Mouse (Mus musculus) CH12.LX (cell line): ENCODE results near the gene Klhdc4. TPM values are rescaled to one million over a fixed set of nuclear protein-coding genes. Genes with fewer than 3 reads are reported as not detected.
A peak's percentile ranks its signal among the peaks of the same experiment; 100 is the strongest.

Experiments used
- DNase-seq: peaks from one replicate; pipeline ENCODE4 v3.0.0-alpha.2; 2013; ENCODE audit errors: extremely low read depth
- H3K27ac ChIP-seq: 2 replicates; pipeline ENCODE4 v1.5.1; 2012; ENCODE audit warnings: low read depth, mild to moderate bottlenecking, control low read depth, moderate library complexity; ENCODE audit not compliant: insufficient read depth
- H3K27me3 ChIP-seq: replicated peaks from 2 replicates; pipeline ENCODE3; 2012; ENCODE audit warnings: inconsistent platforms
- H3K36me3 ChIP-seq, 2 experiments: replicated peaks in 1 of 2; 2 replicates each; pipeline versions ENCODE3 to v1.6.1; 2012; ENCODE audit warnings: inconsistent platforms in 1 of 2, low read length in 1 of 2, mild to moderate bottlenecking in 1 of 2, mixed read lengths in 1 of 2, moderate library complexity in 1 of 2; ENCODE audit not compliant: control insufficient read depth in 1 of 2, insufficient read depth in 1 of 2
- H3K4me1 ChIP-seq, 2 experiments: 2 replicates each; pipeline ENCODE4 v1.6.1; 2012; ENCODE audit warnings: inconsistent platforms in 1 of 2, moderate library complexity in 1 of 2; ENCODE audit not compliant: insufficient read depth in 2 of 2, control insufficient read depth in 1 of 2
- H3K4me2 ChIP-seq: 2 replicates; pipeline ENCODE4 v1.6.1; 2012; ENCODE audit warnings: low read depth, mild to moderate bottlenecking, control low read depth; ENCODE audit not compliant: poor library complexity, insufficient read depth, severe bottlenecking
- H3K4me3 ChIP-seq, 3 experiments: fragments of 150-350 bp in 1 of 3; sonication (generic) in 1 of 3; replicated peaks in 1 of 3; 2 replicates each; pipeline versions ENCODE3 to v1.5.1; 2011 to 2012; ENCODE audit warnings: low read depth in 2 of 3, low read length in 2 of 3, mild to moderate bottlenecking in 2 of 3, moderate library complexity in 2 of 3, control low read depth in 1 of 3, improper control_type of control experiment in 1 of 3, inconsistent platforms in 1 of 3, mixed read lengths in 1 of 3; ENCODE audit not compliant: poor library complexity in 1 of 3
- H3K79me2 ChIP-seq: replicated peaks from 2 replicates; pipeline ENCODE4 v1.6.1; 2012; ENCODE audit warnings: mild to moderate bottlenecking, moderate library complexity; ENCODE audit not compliant: control insufficient read depth, poor library complexity, insufficient read depth, severe bottlenecking; ENCODE audit errors: extremely low read depth
- H3K9ac ChIP-seq: 2 replicates; pipeline ENCODE4 v1.6.1; 2012; ENCODE audit warnings: low read depth, mild to moderate bottlenecking, control low read depth, moderate library complexity; ENCODE audit not compliant: insufficient read depth
- H3K9me3 ChIP-seq: replicated peaks from 2 replicates; pipeline ENCODE3; 2012; ENCODE audit warnings: low read length, inconsistent platforms, mixed read lengths
- CHD1 ChIP-seq: IDR thresholded peaks from 2 replicates; pipeline ENCODE4 v1.6.1; 2012; ENCODE audit warnings: low read depth, low read length, improper control_type of control experiment, inconsistent platforms
- CHD2 ChIP-seq: IDR thresholded peaks from 2 replicates; pipeline ENCODE4 v1.6.1; 2011; ENCODE audit warnings: low read length, improper control_type of control experiment
- CTCF ChIP-seq, 2 experiments: IDR thresholded peaks in 1 of 2; conservative IDR thresholded peaks in 1 of 2; 2 replicates each; pipeline ENCODE4 v1.5.1; 2011 to 2012; ENCODE audit warnings: low read depth in 2 of 2, low read length in 2 of 2, improper control_type of control experiment in 1 of 2, inconsistent platforms in 1 of 2, mild to moderate bottlenecking in 1 of 2, moderate library complexity in 1 of 2
- E2F4 ChIP-seq: IDR thresholded peaks from 2 replicates; pipeline ENCODE4 v1.6.1; 2011; ENCODE audit warnings: low read depth, low read length, improper control_type of control experiment; ENCODE audit not compliant: insufficient replicate concordance
- EP300 ChIP-seq: IDR thresholded peaks from 2 replicates; pipeline ENCODE4 v1.6.1; 2011; ENCODE audit warnings: low read length, improper control_type of control experiment
- HCFC1 ChIP-seq: IDR thresholded peaks from 2 replicates; pipeline ENCODE4 v1.6.1; 2012; ENCODE audit warnings: low read depth, mild to moderate bottlenecking, inconsistent platforms, low read length, improper control_type of control experiment
- IRF4 ChIP-seq: IDR thresholded peaks from 2 replicates; pipeline ENCODE4 v1.6.1; 2014; ENCODE audit warnings: low read depth, mild to moderate bottlenecking, inconsistent platforms, low read length, improper control_type of control experiment
- KAT2A ChIP-seq: IDR thresholded peaks from 2 replicates; pipeline ENCODE4 v1.6.1; 2012; ENCODE audit warnings: low read length, improper control_type of control experiment, inconsistent platforms; ENCODE audit not compliant: insufficient replicate concordance
- MAFK ChIP-seq: IDR thresholded peaks from 2 replicates; pipeline ENCODE4 v1.6.1; 2011; ENCODE audit warnings: low read length, improper control_type of control experiment; ENCODE audit not compliant: insufficient replicate concordance
- MAX ChIP-seq: IDR thresholded peaks from 2 replicates; pipeline ENCODE4 v1.6.1; 2011; ENCODE audit warnings: low read length, improper control_type of control experiment
- MAZ ChIP-seq: IDR thresholded peaks from 2 replicates; pipeline ENCODE4 v1.6.1; 2012; ENCODE audit warnings: low read depth, mild to moderate bottlenecking, inconsistent platforms, low read length, improper control_type of control experiment, moderate library complexity
- MXI1 ChIP-seq: IDR thresholded peaks from 2 replicates; pipeline ENCODE4 v1.6.1; 2011; ENCODE audit warnings: mild to moderate bottlenecking, low read depth, low read length, improper control_type of control experiment
- NELFE ChIP-seq: IDR thresholded peaks from 2 replicates; pipeline ENCODE4 v1.6.1; 2011; ENCODE audit warnings: low read depth, low read length, improper control_type of control experiment
- NRF1 ChIP-seq: IDR thresholded peaks from 2 replicates; pipeline ENCODE4 v1.6.1; 2014; ENCODE audit warnings: low read depth, mild to moderate bottlenecking, inconsistent platforms, low read length, improper control_type of control experiment, moderate library complexity
- POLR2A ChIP-seq: IDR thresholded peaks from 2 replicates; pipeline ENCODE4 v1.6.1; 2011; ENCODE audit warnings: low read depth, mild to moderate bottlenecking, improper control_type of control experiment, low read length
- POLR2AphosphoS2 ChIP-seq: IDR thresholded peaks from 2 replicates; pipeline ENCODE4 v1.6.1; 2011; ENCODE audit warnings: low read depth, low read length, improper control_type of control experiment
- RAD21 ChIP-seq: IDR thresholded peaks from 2 replicates; pipeline ENCODE4 v1.6.1; 2011; ENCODE audit warnings: low read depth, mild to moderate bottlenecking, low read length, improper control_type of control experiment, moderate library complexity
- RCOR1 ChIP-seq: conservative IDR thresholded peaks from 2 replicates; pipeline ENCODE4 v1.6.1; 2012; ENCODE audit warnings: low read depth, mild to moderate bottlenecking, inconsistent platforms, low read length, improper control_type of control experiment
- SIN3A ChIP-seq: IDR thresholded peaks from 2 replicates; pipeline ENCODE4 v1.6.1; 2012; ENCODE audit warnings: low read length, improper control_type of control experiment, inconsistent platforms
- SMC3 ChIP-seq: IDR thresholded peaks from 2 replicates; pipeline ENCODE4 v1.6.1; 2011; ENCODE audit warnings: low read depth, low read length, improper control_type of control experiment
- USF1 ChIP-seq: IDR thresholded peaks from 2 replicates; pipeline ENCODE4 v1.6.1; 2014; ENCODE audit warnings: low read depth, mild to moderate bottlenecking, inconsistent platforms, low read length, improper control_type of control experiment
- USF2 ChIP-seq: conservative IDR thresholded peaks from 2 replicates; pipeline ENCODE4 v1.6.1; 2011; ENCODE audit warnings: low read depth, low read length, improper control_type of control experiment
- ZC3H11A ChIP-seq: IDR thresholded peaks from 2 replicates; pipeline ENCODE4 v1.6.1; 2012; ENCODE audit warnings: low read depth, mild to moderate bottlenecking, inconsistent platforms, low read length, improper control_type of control experiment
- ZNF384 ChIP-seq: IDR thresholded peaks from 2 replicates; pipeline ENCODE4 v1.6.1; 2012; ENCODE audit warnings: low read depth, low read length, improper control_type of control experiment, inconsistent platforms
- dilution Hi-C: fragments of 300-500 bp; cut with MboI; formaldehyde crosslinking; loops from 2 replicates; pipeline ENCODE4 v1.14.3; 2020; ENCODE audit warnings: low sequenced_read_pairs; ENCODE audit not compliant: extremely low pct_unique_long_range_greater_than_20kb, extremely low pct_ligation_motif_present
- in situ Hi-C: fragments of 300-500 bp; cut with MboI; formaldehyde crosslinking; loops from 3 replicates; pipeline ENCODE4 v1.14.3; 2019; ENCODE audit warnings: low sequenced_read_pairs, low pct_ligation_motif_present, low pct_unique_long_range_greater_than_20kb, mixed read lengths
- polyA plus RNA-seq: library from polyadenylated mRNA; unstranded; fragments of >175 nt; gene quantifications from 2 replicates; pipeline ENCODE4 v1.2.1, GENCODE M21; 2012; ENCODE audit warnings: low read depth; ENCODE audit not compliant: insufficient read length
- total RNA-seq, 2 experiments: library from RNA; depleted of rRNA; stranded (reverse); fragments of 300-350 nt in 1 of 2; fragments of >200 nt in 1 of 2; gene quantifications; 2 replicates each; pipeline ENCODE4 v1.2.3; 2012 to 2014

Gene Klhdc4
- total and polyA plus RNA-seq, 3 experiments = 35.5 to 54.3 (median 51.5) TPM

DNA sequence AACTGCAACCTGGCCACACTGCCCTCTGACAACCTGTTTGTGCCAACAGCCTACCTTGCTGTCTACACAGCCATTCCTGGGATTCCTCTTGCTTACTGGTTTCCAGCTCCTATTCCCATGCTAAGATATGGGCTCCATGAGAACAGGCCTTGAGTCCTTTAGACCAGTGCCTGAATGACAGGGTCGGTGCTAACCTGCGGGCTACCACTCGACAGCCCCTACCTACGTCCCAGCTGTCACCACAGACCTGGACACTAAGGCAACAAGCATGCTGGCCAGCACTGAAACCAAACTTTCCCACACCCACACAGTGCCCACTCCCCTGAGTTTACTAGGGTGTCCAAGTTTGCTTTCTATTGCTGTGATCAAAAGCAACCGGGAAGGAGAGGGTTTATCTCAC is 1.6 kb downstream of the Klhdc4 start:
- H3K79me2 ChIP-seq = peaks cover 21% of the 10 kb centered on the region
- no peaks in the 10 kb centered on the region for H3K9me3 ChIP-seq
- in situ Hi-C loops = no loop called here
- no peaks in the 10 kb centered on the region for H3K27me3 ChIP-seq
- dilution Hi-C loops = no loop called here
- TF ChIP-seq ZC3H11A = no peak
- no peak for TF ChIP-seq CTCF (conservative IDR thresholded peaks at IDR 0.05 in 1 of 2, IDR thresholded peaks at IDR 0.05 in 1 of 2; ENCODE audit: low read depth in 2 of 2, low read length in 2 of 2)
- TF ChIP-seq MAZ = no peak
- TF ChIP-seq MAX = no peak
- no peak overlapping the region for H3K9ac ChIP-seq
- peaks cover 7 to 24% of the 10 kb centered on the region in 2 experiments; a peak in 3 of 4 replicates for H3K4me1 ChIP-seq
- H3K4me2 ChIP-seq = 0 out of 2 replicates have a peak overlapping the region, but pooled peaks have one; percentile 76
- H3K4me3 ChIP-seq = no peak overlapping the region
- peaks cover 0 to 6% of the 10 kb centered on the region in 2 experiments for H3K36me3 ChIP-seq
- DNase-seq = no peak
- H3K27ac ChIP-seq = no peak overlapping the region

DNA sequence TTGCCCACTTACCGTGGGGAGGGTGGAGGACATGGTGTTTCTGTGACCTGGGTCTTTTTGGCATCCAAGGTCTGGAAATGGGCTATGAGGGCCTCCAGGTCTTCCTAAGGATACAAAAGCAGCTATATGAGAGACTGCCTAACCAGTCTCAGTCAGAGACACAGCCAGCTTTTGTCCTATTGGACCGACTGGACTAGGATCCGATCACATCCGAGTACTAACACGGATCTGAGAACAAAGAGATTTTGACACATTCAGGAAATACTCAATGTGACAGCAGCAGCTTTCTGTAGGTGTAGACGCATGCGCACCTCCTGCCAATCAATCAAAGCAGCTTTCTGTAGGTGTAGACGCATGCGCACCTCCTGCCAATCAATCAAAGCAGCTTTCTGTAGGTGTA is 7.6 kb downstream of the Klhdc4 start:
- dilution Hi-C loops (no loop called here), in situ Hi-C loops (no loop called here)
- Histone ChIP-seq H3K27me3 (no peaks in the 10 kb centered on the region), H3K9me3 (no peaks in the 10 kb centered on the region), H3K9ac (no peak overlapping the region), H3K79me2 (peaks cover 19% of the 10 kb centered on the region), H3K36me3 (peaks cover 36 to 47% of the 10 kb centered on the region in 2 experiments), H3K27ac (no peak overlapping the region), H3K4me3 (no peak overlapping the region), H3K4me1 (peaks cover 8 to 23% of the 10 kb centered on the region in 2 experiments), H3K4me2 (no peak overlapping the region)
- TF ChIP-seq ZNF384 (no peak), USF1 (no peak), NELFE (no peak), E2F4 (no peak), USF2 (no peak), HCFC1 (no peak), NRF1 (no peak), ZC3H11A (no peak), POLR2A (no peak), RAD21 (no peak), KAT2A (no peak)
- DNase-seq = no peak

DNA sequence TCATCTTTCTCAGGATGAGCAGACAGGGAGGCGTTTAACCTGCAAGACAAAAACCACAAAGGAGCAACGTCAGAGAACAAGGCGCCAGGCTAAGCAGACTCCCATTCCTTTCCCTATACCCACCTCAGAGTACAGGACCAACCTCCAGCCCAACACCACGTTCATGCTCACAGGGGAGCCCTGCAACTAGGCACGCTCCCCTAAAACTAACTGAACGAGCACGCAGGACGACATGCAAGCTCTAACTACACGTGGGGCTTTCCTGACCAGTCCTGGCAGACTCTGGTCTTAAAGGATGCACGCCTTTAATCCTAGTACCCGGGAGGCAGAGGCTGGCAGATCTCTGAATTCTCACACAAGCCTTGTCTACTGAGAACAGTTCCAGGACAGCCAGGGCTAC is 8.0 kb downstream of the Klhdc4 start:
- no peak overlapping the region for H3K9ac ChIP-seq
- no peaks in the 10 kb centered on the region for H3K27me3 ChIP-seq
- H3K4me1 ChIP-seq = peaks cover 8 to 23% of the 10 kb centered on the region in 2 experiments
- in situ Hi-C loops = no loop called here
- H3K27ac ChIP-seq = no peak overlapping the region
- peaks cover 19% of the 10 kb centered on the region for H3K79me2 ChIP-seq
- H3K4me2 ChIP-seq = no peak overlapping the region
- no peaks in the 10 kb centered on the region for H3K9me3 ChIP-seq
- peaks cover 36 to 49% of the 10 kb centered on the region in 2 experiments for H3K36me3 ChIP-seq
- H3K4me3 ChIP-seq = no peak overlapping the region
- dilution Hi-C loops = no loop called here
- DNase-seq = no peak
- TF ChIP-seq SMC3 = no peak
- TF ChIP-seq MXI1 = no peak
- TF ChIP-seq NELFE = no peak
- TF ChIP-seq IRF4 = no peak
- no peak for TF ChIP-seq MAFK
- no peak for TF ChIP-seq POLR2AphosphoS2
- TF ChIP-seq SIN3A = no peak
- no peak for TF ChIP-seq EP300
- no peak for TF ChIP-seq RCOR1
- TF ChIP-seq CHD2 = no peak
- no peak for TF ChIP-seq CHD1
- no peak for TF ChIP-seq ZNF384
